Mouse (Mus musculus) midbrain, embryonic 11.5 days (tissue): ENCODE results near the gene Mettl7a3. TPM values are rescaled to one million over a fixed set of nuclear protein-coding genes. Genes with fewer than 3 reads are reported as not detected.

ENCODE experiments used
- polyA plus RNA-seq: library from polyadenylated mRNA; unstranded; fragments of >200 nt; fragmentation: Nextera tagmentation; extraction: Ambion mirVana; gene quantifications from 2 replicates; pipeline ENCODE4 v1.2.1, GENCODE M21; 2014

The Mettl7a3 gene
- polyA plus RNA-seq, 1 experiment from 2014 or later = not detected

Other genes with a start within 250 kb of the Mettl7a3 start
- 31.8 and 33.5 TPM in 2 replicates for gene Atf1, start 107.1 kb upstream of the Mettl7a3 start, polyA plus RNA-seq
- 0.10 TPM in 1 of 2 replicates, not detected in the other for gene Tmprss12, start 54.1 kb upstream of the Mettl7a3 start, polyA plus RNA-seq
- gene Mettl7a1, start 30.8 kb upstream of the Mettl7a3 start, polyA plus RNA-seq = 4.0 and 5.1 TPM in 2 replicates
- not detected in 2 replicates for gene Methig1, start 18.2 kb downstream of the Mettl7a3 start, polyA plus RNA-seq
- gene Mettl7a2, start 18.3 kb downstream of the Mettl7a3 start, polyA plus RNA-seq = not detected in 2 replicates
- not detected in 2 replicates for gene Higd1c, start 29.6 kb downstream of the Mettl7a3 start, polyA plus RNA-seq
- gene Gm5475, start 87.2 kb downstream of the Mettl7a3 start, polyA plus RNA-seq = not detected in 2 replicates
- gene Slc11a2, start 90.1 kb downstream of the Mettl7a3 start, polyA plus RNA-seq = 18.2 and 22.2 TPM in 2 replicates
- 41.0 and 42.5 TPM in 2 replicates for gene Letmd1, start 134.1 kb downstream of the Mettl7a3 start, polyA plus RNA-seq
- 20.4 and 21.4 TPM in 2 replicates for gene Csrnp2, start 160.6 kb downstream of the Mettl7a3 start, polyA plus RNA-seq
- 27.7 and 29.9 TPM in 2 replicates for gene Tfcp2, start 217.1 kb downstream of the Mettl7a3 start, polyA plus RNA-seq